Mouse (Mus musculus) limb, embryonic 11.5 days (tissue): ENCODE results near the gene Tbc1d30. TPM values are rescaled to one million over a fixed set of nuclear protein-coding genes. Genes with fewer than 3 reads are reported as not detected.
A peak's percentile ranks its signal among the peaks of the same experiment; 100 is the strongest.

Experiments
- ATAC-seq: fragments of 200-750 bp; cut with Nextera tagmentation; 2 replicates; pipeline ENCODE4 v1.8.0; 2017; ENCODE audit warnings: low read depth; ENCODE audit not compliant: insufficient number of reproducible peaks, low FRiP score, low TSS enrichment
- DNase-seq: peaks from one replicate; pipeline ENCODE4 v3.0.0-alpha.2; 2015; ENCODE audit warnings: low spot score
- H3K27ac ChIP-seq: fragments of 300-500 bp; sonication (generic); replicated peaks from 2 replicates; pipeline ENCODE4 v1.5.1; 2014; ENCODE audit warnings: low read depth, mild to moderate bottlenecking, low read length
- H3K27me3 ChIP-seq: fragments of 300-500 bp; sonication (generic); 2 replicates; pipeline ENCODE4 v1.6.1; 2014; ENCODE audit warnings: mild to moderate bottlenecking, low read length, mixed read lengths; ENCODE audit not compliant: control insufficient read depth, insufficient read depth
- H3K36me3 ChIP-seq: fragments of 300-500 bp; sonication (generic); 2 replicates; pipeline ENCODE4 v1.6.1; 2014; ENCODE audit warnings: mild to moderate bottlenecking, low read length, moderate library complexity, mixed read lengths; ENCODE audit not compliant: control insufficient read depth, insufficient read depth
- H3K4me1 ChIP-seq: fragments of 300-500 bp; sonication (generic); 2 replicates; pipeline ENCODE4 v1.6.1; 2014; ENCODE audit warnings: low read length, mixed read lengths; ENCODE audit not compliant: control insufficient read depth, insufficient read depth
- H3K4me2 ChIP-seq: fragments of 300-500 bp; sonication (generic); 2 replicates; pipeline ENCODE4 v1.6.1; 2014; ENCODE audit warnings: low read depth, mild to moderate bottlenecking, moderate library complexity; ENCODE audit not compliant: severe bottlenecking
- H3K4me3 ChIP-seq: fragments of 300-500 bp; sonication (generic); 2 replicates; pipeline ENCODE4 v1.5.1; 2014; ENCODE audit warnings: low read depth, low read length
- H3K9ac ChIP-seq: fragments of 300-500 bp; sonication (generic); 2 replicates; pipeline ENCODE4 v1.6.1; 2014; ENCODE audit warnings: mild to moderate bottlenecking, low read length
- H3K9me3 ChIP-seq: fragments of 300-500 bp; sonication (generic); 2 replicates; pipeline ENCODE4 v1.6.1; 2016; ENCODE audit warnings: low read length; ENCODE audit not compliant: control insufficient read depth
- WGBS: fragments of 180-500 bp; shearing (Covaris S2); extraction: QIAGEN DNeasy Blood & Tissue Kit; methylation state at CpG from one replicate; pipeline ENCODE4 v1.1.7; 2014; 5-methylcytosine and 5-hydroxymethylcytosine counted together
- polyA plus RNA-seq: library from polyadenylated mRNA; unstranded; fragments of >200 nt; fragmentation: Nextera tagmentation; extraction: Ambion mirVana; gene quantifications from 2 replicates; pipeline ENCODE4 v1.2.1, GENCODE M21; 2014

The Tbc1d30 gene
- polyA plus RNA-seq: 0.45 and 0.95 TPM in 2 replicates

DNA sequence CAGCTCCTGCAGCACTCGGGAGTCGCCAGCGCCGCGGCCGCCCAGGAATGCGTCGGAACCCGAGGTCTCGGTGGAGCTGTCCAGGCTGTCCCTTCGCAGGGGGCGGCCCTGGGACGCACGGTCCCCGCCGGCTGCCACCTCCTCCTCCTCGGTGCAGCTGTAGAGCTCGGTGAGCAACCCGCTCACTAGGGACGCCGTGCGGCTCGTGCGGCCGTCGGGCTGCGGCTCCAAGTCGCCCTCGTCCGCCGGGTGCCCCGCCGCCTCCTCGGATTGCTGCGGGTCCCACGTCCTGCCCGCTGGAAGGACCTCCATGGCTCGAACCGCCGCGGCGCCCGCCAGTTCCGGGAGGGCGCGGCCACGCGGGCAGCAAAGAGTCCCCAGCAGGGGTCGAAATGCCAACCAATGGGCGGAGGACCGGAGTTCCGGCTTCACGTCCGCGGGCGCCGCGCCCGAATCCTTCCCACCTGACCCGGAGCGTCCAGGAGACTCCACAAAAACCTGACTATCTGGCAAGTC lies at the start of gene Tbc1d30:
Gene Tbc1d30, minus strand, starts transcription at position 213 of the 516 bp plus-strand sequence.
- H3K36me3 ChIP-seq: no peaks in the 10 kb centered on the region
- H3K4me3 ChIP-seq: peak within 1 kb of the TSS; percentile 44
- 0% methylated on average over 61 of the region's 61 CpGs for WGBS
- DNase-seq: no peak
- peak within 1 kb of the TSS; percentile 41; the same call in 1 of the 2 replicates for H3K9ac ChIP-seq
- H3K4me2 ChIP-seq: peak within 1 kb of the TSS; percentile 81
- H3K4me1 ChIP-seq: peaks cover 7% of the 10 kb centered on the region
- peak; percentile 51 for ATAC-seq
- H3K9me3 ChIP-seq: no peaks in the 10 kb centered on the region
- no peak within 1 kb of the TSS for H3K27ac ChIP-seq
- peaks cover 21% of the 10 kb centered on the region for H3K27me3 ChIP-seq

DNA sequence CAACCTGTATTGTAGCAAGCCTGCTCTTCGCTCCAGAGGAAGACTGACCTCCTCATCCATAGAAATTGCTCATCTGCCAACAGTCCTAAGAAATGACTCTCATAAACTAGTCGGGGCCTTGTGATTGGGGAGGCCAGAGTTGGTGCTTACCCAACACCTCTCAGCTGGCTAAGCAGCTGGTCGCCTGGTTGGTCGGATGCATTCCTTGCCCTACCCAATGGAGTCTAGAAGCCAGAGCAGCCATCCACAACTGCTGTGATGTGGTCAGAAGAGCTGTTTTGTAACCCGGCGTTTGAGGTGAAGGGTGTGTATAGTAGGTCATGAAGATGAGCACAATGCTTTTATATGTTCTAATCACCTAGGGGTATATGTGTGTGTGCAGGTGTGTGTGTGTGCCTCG lies 47.5 kb upstream of the Tbc1d30 start:
- Histone ChIP-seq H3K4me2 (no peak overlapping the region), H3K27ac (no peak overlapping the region), H3K9ac (no peak overlapping the region), H3K4me1 (no peaks in the 10 kb centered on the region), H3K4me3 (no peak overlapping the region), H3K36me3 (peaks cover 4% of the 10 kb centered on the region; the same call in 1 of the 2 replicates), H3K27me3 (no peaks in the 10 kb centered on the region), H3K9me3 (no peaks in the 10 kb centered on the region)
- WGBS: 86% methylated on average over 7 of the region's 7 CpGs
- ATAC-seq: no peak
- DNase-seq: no peak

DNA sequence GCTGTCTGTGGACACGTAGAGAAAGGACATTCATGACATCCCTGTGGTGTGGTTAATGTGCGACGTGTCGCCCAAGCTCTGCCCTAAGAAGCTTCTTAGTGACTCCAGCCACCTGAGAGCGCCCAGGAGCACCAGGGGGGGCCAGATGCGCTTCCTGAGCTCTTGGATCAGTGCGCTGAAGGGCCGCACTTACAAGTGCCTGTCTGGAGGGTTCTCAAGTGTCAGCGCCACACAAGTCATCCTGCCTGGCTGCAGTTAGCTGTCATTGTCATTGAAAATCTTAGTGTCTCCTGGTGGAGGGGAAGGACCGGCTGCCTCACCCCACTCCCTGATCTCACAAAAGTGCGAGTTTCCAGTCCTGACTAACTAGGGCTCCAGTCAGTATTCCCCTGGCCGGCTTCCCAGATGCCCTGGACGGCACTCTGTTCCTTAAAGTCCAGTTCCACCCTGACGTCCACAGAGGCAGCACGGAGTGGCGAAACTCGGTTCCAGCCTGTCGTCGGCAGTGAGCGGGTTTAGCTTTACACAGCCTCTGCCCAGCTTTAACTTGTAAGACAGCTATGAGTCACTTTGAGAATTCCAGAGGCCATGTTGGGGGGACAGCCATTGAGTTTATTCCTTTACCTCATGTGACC lies 44.6 kb upstream of the Tbc1d30 start:
- no peak overlapping the region for H3K4me2 ChIP-seq
- ATAC-seq: no peak
- WGBS: 82% methylated on average over 20 of the region's 20 CpGs
- DNase-seq: no peak
- no peak overlapping the region for H3K27ac ChIP-seq
- no peaks in the 10 kb centered on the region for H3K27me3 ChIP-seq
- peaks cover 24% of the 10 kb centered on the region; the same call in 1 of the 2 replicates for H3K36me3 ChIP-seq
- no peak overlapping the region for H3K9ac ChIP-seq
- H3K9me3 ChIP-seq: no peaks in the 10 kb centered on the region
- H3K4me3 ChIP-seq: no peak overlapping the region
- no peaks in the 10 kb centered on the region for H3K4me1 ChIP-seq

DNA sequence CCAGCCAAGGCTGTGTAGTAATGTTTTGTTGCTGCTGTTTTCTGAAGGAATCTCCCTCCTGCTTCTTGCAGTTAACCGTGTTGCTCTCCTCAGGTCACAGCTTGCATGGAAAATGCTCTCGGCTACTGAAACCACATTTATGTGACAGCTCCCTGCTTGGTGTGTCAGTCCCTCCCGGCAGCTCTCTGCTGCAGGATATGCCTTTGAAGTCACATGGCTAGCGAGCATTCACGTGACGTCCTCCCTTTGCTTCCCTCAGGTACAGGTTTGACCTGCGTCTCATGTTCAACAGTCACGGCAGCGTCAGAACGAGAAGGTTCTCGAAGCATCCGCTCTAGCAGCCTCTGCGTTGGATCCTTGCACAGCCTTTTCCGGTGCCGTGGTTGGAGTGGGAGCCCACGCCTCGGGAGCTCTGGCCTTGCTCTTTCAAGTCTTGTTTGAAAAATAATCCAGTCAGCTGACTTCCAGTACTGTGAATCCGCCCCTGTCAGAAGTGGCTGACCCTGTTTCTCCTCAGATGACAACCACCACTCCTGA lies 43.8 kb upstream of the Tbc1d30 start:
- Histone ChIP-seq H3K4me1 (no peaks in the 10 kb centered on the region), H3K4me2 (no peak overlapping the region), H3K27me3 (no peaks in the 10 kb centered on the region), H3K9ac (no peak overlapping the region), H3K27ac (no peak overlapping the region), H3K4me3 (no peak overlapping the region), H3K9me3 (no peaks in the 10 kb centered on the region), H3K36me3 (peaks cover 25% of the 10 kb centered on the region; the same call in 1 of the 2 replicates)
- DNase-seq (no peak), ATAC-seq (no peak)
- WGBS: 85% methylated on average over 18 of the region's 18 CpGs

DNA sequence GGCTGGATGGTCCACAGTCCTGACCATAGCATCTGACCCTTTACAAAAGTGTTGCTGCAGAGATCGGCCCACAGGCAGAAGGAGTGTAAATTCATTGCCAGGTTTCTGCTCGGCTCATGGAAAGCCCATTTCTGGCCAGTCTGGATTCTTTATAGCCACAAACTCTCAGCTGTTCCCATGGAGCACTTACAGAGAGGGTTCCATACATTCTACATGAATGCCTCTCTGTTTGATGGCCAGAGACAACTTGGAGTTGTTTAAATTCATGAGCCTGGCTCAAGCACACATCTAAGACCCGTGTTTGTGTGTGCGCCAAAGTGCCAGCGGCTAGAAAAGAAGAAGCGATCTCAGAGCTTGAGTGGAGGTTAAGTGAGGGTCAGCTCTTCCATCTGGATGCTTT lies 43.2 kb upstream of the Tbc1d30 start:
- no peak for DNase-seq
- no peaks in the 10 kb centered on the region for H3K4me1 ChIP-seq
- no peaks in the 10 kb centered on the region for H3K9me3 ChIP-seq
- H3K27me3 ChIP-seq: no peaks in the 10 kb centered on the region
- ATAC-seq: no peak
- no peak overlapping the region for H3K9ac ChIP-seq
- H3K4me3 ChIP-seq: no peak overlapping the region
- no peak overlapping the region; the same call in 1 of the 2 replicates for H3K27ac ChIP-seq
- no peak overlapping the region for H3K4me2 ChIP-seq
- peaks cover 25% of the 10 kb centered on the region; the same call in 1 of the 2 replicates for H3K36me3 ChIP-seq
- 84% methylated on average over 6 of the region's 6 CpGs for WGBS

DNA sequence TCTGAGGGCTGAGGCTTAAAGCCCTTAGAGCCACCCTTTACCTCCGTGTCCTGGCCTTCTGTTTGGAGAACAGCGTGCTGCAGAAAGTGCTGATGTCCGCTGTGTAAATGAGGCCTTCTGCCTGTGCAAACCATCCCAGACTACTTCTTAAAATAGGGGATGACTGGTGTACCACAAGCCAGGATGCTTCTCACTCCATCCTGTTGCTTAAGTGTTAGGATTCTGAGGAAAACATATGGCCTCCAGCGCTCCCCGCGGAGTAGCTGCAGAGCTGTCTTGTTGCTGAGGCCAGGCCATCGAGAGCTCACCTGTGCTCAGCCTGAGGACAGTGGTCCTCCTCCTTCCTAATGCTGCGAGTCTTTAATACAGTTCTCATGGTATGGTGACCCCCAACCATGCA lies 40.8 kb upstream of the Tbc1d30 start:
- WGBS: 92% methylated on average over 8 of the region's 8 CpGs
- H3K27me3 ChIP-seq: no peaks in the 10 kb centered on the region
- H3K4me3 ChIP-seq: no peak overlapping the region

DNA sequence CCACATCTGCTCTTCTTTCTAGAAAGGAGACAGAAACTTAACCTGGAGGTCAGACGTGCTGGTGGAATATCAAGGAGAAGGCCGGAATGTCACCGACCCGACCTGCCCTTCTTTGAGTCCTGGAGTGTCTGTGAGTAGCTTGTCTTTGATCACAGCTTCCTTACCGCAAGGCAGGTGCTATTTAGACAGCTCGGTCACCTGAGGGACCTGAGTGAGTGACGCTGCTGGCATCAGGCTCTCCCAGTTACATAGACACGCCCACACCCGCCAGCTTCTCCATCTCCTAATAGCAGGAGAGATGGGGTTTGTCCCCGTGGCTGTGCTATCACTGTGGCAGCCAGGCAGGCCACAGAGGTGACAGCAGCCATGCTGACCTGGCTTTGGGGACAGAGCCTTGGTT lies 39.5 kb upstream of the Tbc1d30 start:
- Histone ChIP-seq H3K27ac (no peak overlapping the region), H3K4me2 (no peak overlapping the region), H3K36me3 (peaks cover 25% of the 10 kb centered on the region; the same call in 1 of the 2 replicates), H3K4me1 (no peaks in the 10 kb centered on the region; the same call in 1 of the 2 replicates), H3K9me3 (no peaks in the 10 kb centered on the region), H3K27me3 (no peaks in the 10 kb centered on the region), H3K4me3 (no peak overlapping the region), H3K9ac (no peak overlapping the region)
- DNase-seq: no peak
- WGBS: 80% methylated on average over 10 of the region's 10 CpGs
- no peak for ATAC-seq

More for the DNA sequence above, 40.8 kb upstream of the Tbc1d30 start:
- H3K36me3 ChIP-seq: peaks cover 25% of the 10 kb centered on the region; the same call in 1 of the 2 replicates
- no peak overlapping the region for H3K27ac ChIP-seq
- ATAC-seq (no peak), DNase-seq (no peak)
- H3K4me2 ChIP-seq: no peak overlapping the region
- H3K9ac ChIP-seq: no peak overlapping the region
- H3K9me3 ChIP-seq: no peaks in the 10 kb centered on the region
- H3K4me1 ChIP-seq: no peaks in the 10 kb centered on the region

DNA sequence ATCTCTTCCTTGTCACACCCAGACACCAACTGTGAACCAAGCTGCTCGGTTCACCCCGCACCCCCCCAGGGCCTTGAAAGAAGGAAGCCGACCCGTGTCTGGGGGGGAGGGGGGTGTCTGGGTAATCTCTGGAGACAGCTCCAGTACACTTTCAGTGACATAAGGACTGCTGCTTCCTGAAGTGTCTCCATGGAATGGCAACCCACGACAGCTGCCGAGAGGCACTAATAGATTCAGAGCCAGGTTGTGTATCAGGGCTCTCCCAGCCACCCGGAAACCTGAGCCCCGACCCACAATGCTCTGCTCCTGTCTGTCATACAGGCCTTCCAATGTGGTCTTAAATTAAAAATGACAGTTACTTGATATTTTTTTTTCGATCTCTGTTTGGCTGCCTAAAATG lies 35.3 kb upstream of the Tbc1d30 start:
- peak; percentile 25 for DNase-seq
- H3K4me2 ChIP-seq: no peak overlapping the region
- no peak for ATAC-seq

More for the DNA sequence above, 35.3 kb upstream of the Tbc1d30 start:
- Histone ChIP-seq H3K36me3 (peaks cover 14% of the 10 kb centered on the region; the same call in 1 of the 2 replicates), H3K9ac (no peak overlapping the region), H3K4me3 (no peak overlapping the region), H3K4me1 (no peaks in the 10 kb centered on the region; the same call in 1 of the 2 replicates), H3K9me3 (no peaks in the 10 kb centered on the region), H3K27ac (no peak overlapping the region), H3K27me3 (no peaks in the 10 kb centered on the region)
- WGBS: 65% methylated on average over 9 of the region's 9 CpGs
